Mouse (Mus musculus) liver, embryonic 14.5 days (tissue): ENCODE data around the gene Fam187a. TPM values are rescaled to one million over a fixed set of nuclear protein-coding genes. Genes with fewer than 3 reads are reported as not detected.

Source experiments
- ATAC-seq: fragments of 200-750 bp; cut with Nextera tagmentation; 2 replicates; pipeline ENCODE4 v1.8.0; 2017; ENCODE audit warnings: moderate number of reproducible peaks, mild to moderate bottlenecking, moderate library complexity; ENCODE audit not compliant: insufficient read depth
- DNase-seq, 3 experiments: peaks; one replicate each; pipeline ENCODE4 v3.0.0-alpha.2; 2012 to 2013; ENCODE audit warnings: low read depth in 3 of 3, low spot score in 3 of 3
- H3K27ac ChIP-seq: fragments of 300-500 bp; sonication (generic); 2 replicates; pipeline ENCODE4 v1.5.1; 2014; ENCODE audit warnings: moderate library complexity, mild to moderate bottlenecking, control low read depth, inconsistent platforms
- H3K27me3 ChIP-seq: fragments of 300-500 bp; sonication (generic); 2 replicates; pipeline ENCODE4 v1.6.1; 2014; ENCODE audit warnings: mild to moderate bottlenecking, low read length, moderate library complexity; ENCODE audit not compliant: control insufficient read depth, insufficient read depth
- H3K36me3 ChIP-seq: fragments of 300-500 bp; sonication (generic); replicated peaks from 2 replicates; pipeline ENCODE4 v1.6.1; 2014; ENCODE audit warnings: low read depth; ENCODE audit not compliant: control insufficient read depth, insufficient read depth
- H3K4me1 ChIP-seq, 2 experiments: fragments of 200-500 bp in 1 of 2; fragments of 300-500 bp in 1 of 2; sonication (generic) in 1 of 2; replicated peaks; 2 replicates each; pipeline ENCODE4 v1.6.1; 2012 to 2014; ENCODE audit warnings: antibody characterized with exemption in 1 of 2, inconsistent platforms in 1 of 2, low read length in 1 of 2; ENCODE audit not compliant: control insufficient read depth in 2 of 2, insufficient read depth in 2 of 2
- H3K4me2 ChIP-seq: fragments of 300-500 bp; sonication (generic); 2 replicates; pipeline ENCODE4 v1.6.1; 2014; ENCODE audit warnings: low read depth, mild to moderate bottlenecking, control low read depth, moderate library complexity
- H3K4me3 ChIP-seq, 2 experiments: fragments of 200-500 bp in 1 of 2; fragments of 300-500 bp in 1 of 2; sonication (generic) in 1 of 2; 2 replicates each; pipeline ENCODE4 v1.5.1; 2012 to 2014; ENCODE audit warnings: low read depth in 2 of 2, low read length in 2 of 2, mild to moderate bottlenecking in 2 of 2, control low read depth in 1 of 2, inconsistent platforms in 1 of 2, moderate library complexity in 1 of 2; ENCODE audit not compliant: insufficient read depth in 1 of 2
- H3K9ac ChIP-seq: fragments of 300-500 bp; sonication (generic); replicated peaks from 2 replicates; pipeline ENCODE4 v1.6.1; 2014; ENCODE audit warnings: mild to moderate bottlenecking, control low read depth, moderate library complexity
- H3K9me3 ChIP-seq: fragments of 300-500 bp; sonication (generic); 2 replicates; pipeline ENCODE4 v1.6.1; 2016; ENCODE audit warnings: low read length, mixed read lengths; ENCODE audit not compliant: control insufficient read depth
- CTCF ChIP-seq: IDR thresholded peaks from 2 replicates; pipeline ENCODE4 v1.5.1; 2016; ENCODE audit warnings: antibody characterized with exemption, low read depth, control low read depth
- EP300 ChIP-seq: IDR thresholded peaks from 2 replicates; pipeline ENCODE4 v1.6.1; 2016; ENCODE audit warnings: antibody characterized with exemption, low read depth
- whole genome bisulfite sequencing: fragments of 180-500 bp; shearing (Covaris S2); extraction: QIAGEN DNeasy Blood & Tissue Kit; methylation state at CpG from one replicate; pipeline ENCODE4 v1.1.7; 2014; ENCODE audit not compliant: insufficient replicate concordance; 5-methylcytosine and 5-hydroxymethylcytosine counted together
- polyA plus RNA-seq, 2 experiments: library from polyadenylated mRNA; depleted of rRNA in 1 of 2; stranded (reverse) in 1 of 2; unstranded in 1 of 2; fragments of >200 nt; fragmentation: Nextera tagmentation in 1 of 2; extraction: Ambion mirVana in 1 of 2; gene quantifications; 2 replicates each; pipeline versions ENCODE4 v1.2.1 to v1.2.3; 2012 to 2014

Fam187a gene
- polyA plus RNA-seq, 2 experiments: 0.06 TPM; not detected in 1

DNA sequence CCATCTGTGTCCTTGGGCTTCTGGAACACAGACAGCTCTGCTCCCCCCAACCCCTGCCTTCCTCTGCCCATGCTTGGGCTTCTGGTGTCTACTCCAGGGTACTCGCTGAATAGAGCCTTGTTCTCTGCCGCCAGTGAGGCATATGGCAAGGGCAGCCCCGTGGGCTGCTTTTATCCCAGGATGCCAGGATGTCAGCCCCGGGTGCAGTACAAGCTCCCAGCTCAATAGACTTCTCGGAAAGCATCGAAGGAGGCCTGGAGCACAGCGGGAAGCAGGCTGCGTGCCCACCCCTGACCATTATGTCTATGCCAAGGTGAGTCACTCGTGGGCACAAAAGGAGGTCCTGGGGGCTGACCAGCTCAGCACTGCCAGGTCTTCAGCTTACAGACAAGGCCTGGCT lies 13.4 kb downstream of the Fam187a start:
- no peak overlapping the region for H3K4me2 ChIP-seq
- H3K36me3 ChIP-seq: no peaks in the 10 kb centered on the region
- no peak overlapping the region for H3K4me3 ChIP-seq
- no peak overlapping the region for H3K9ac ChIP-seq
- ATAC-seq: no peak
- no peaks in the 10 kb centered on the region for H3K9me3 ChIP-seq
- TF ChIP-seq EP300 (no peak), CTCF (no peak)
- no peak overlapping the region for H3K27ac ChIP-seq
- peaks cover 21 to 29% of the 10 kb centered on the region in 2 experiments for H3K4me1 ChIP-seq
- no peak for DNase-seq
- 75% methylated on average over 9 of the region's 9 CpGs for WGBS
- no peaks in the 10 kb centered on the region; the same call in 1 of the 2 replicates for H3K27me3 ChIP-seq

DNA sequence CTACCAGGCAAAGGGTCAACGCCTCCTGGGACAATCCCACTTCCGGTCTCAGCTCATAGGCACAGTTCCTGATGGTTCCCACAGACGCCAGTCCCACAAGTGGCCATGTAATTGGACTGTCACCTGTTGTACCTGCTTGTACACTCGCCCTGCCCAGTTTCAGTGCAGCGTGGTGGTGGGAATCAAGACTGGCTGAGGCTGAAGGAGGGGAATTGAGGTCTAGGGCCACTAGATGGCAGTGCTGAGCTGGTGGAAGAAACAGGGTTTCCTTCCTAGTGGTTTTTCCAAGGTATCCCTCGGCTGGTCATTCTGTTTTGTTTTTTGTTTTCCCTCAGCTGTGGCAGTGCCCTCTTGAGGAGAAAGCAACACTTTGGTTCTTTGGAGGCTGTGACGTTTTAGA lies 15.8 kb downstream of the Fam187a start, which contains the start of gene Gfap:
Gene Gfap, minus strand, starts transcription at position 150 of the 400 bp plus-strand sequence.
- no peak within 1 kb of the TSS for H3K27ac ChIP-seq
- WGBS: 7% methylated on average over 7 of the region's 7 CpGs
- peak; percentile 98 for TF ChIP-seq CTCF
- no peak for TF ChIP-seq EP300

DNA sequence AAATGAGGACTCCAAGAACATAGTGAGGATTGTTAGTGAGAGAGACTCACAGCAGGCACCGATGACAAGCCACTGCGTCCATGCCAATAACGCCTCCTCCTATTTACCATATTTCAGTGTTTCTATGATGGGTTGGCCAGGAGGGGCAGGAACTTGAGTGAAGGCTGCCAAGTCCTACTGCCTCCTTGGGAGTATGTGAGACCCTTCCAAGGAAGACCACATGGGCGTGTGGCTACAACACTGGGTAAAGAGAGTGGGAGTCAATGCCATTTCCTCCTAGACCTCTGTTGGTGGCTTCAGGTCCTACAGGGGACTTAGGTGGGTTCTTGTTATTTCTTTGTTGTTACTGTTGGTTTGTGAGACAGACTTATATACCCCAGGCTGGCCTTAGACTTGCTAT lies 16.2 kb downstream of the Fam187a start:
- ATAC-seq: no peak
- Histone ChIP-seq H3K9ac (no peak overlapping the region), H3K4me3 (no peak overlapping the region), H3K9me3 (no peaks in the 10 kb centered on the region), H3K27ac (no peak overlapping the region), H3K4me2 (no peak overlapping the region), H3K27me3 (no peaks in the 10 kb centered on the region), H3K36me3 (peaks cover 16% of the 10 kb centered on the region), H3K4me1 (peaks cover 2 to 7% of the 10 kb centered on the region in 2 experiments)
- TF ChIP-seq CTCF (no peak), EP300 (no peak)
- WGBS: 52% methylated on average over 4 of the region's 4 CpGs
- DNase-seq: no peak

More for the DNA sequence above, 15.8 kb downstream of the Fam187a start, which contains the start of gene Gfap:
- H3K4me3 ChIP-seq: no peak within 1 kb of the TSS
- H3K27me3 ChIP-seq: no peaks in the 10 kb centered on the region
- peaks cover 5 to 11% of the 10 kb centered on the region in 2 experiments for H3K4me1 ChIP-seq
- no peak within 1 kb of the TSS for H3K9ac ChIP-seq
- H3K4me2 ChIP-seq: no peak within 1 kb of the TSS
- peaks cover 11% of the 10 kb centered on the region for H3K36me3 ChIP-seq
- ATAC-seq (no peak), DNase-seq (peak; percentile 45 to 63 (median 49))
- H3K9me3 ChIP-seq: no peaks in the 10 kb centered on the region

DNA sequence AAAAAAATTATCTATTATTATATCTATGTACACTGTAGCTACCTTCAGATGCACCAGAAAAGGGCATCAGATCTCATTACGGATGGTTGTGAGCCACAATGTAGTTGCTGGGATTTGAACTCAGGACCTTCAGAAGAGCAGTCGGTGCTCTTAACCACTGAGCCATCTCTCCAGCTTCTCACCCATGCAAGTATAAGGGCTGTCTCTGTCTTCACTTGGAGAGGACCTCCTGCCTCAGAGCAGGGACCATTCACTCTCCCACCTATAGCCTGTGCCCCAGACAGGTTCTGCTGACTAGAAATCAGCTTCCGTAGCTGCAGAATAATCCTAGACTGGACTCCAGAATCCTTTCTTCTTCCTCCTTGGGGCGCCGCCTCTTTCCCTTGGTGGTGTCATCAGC lies 17.1 kb downstream of the Fam187a start:
- Histone ChIP-seq H3K36me3 (peaks cover 25% of the 10 kb centered on the region), H3K4me3 (no peak overlapping the region), H3K9me3 (no peaks in the 10 kb centered on the region), H3K9ac (no peak overlapping the region), H3K4me1 (peaks cover 0 to 2% of the 10 kb centered on the region in 2 experiments; a peak in 2 of 4 replicates), H3K27me3 (no peaks in the 10 kb centered on the region), H3K27ac (no peak overlapping the region), H3K4me2 (no peak overlapping the region)
- DNase-seq (no peak), ATAC-seq (no peak)
- 74% methylated on average over 5 of the region's 5 CpGs for WGBS
- TF ChIP-seq EP300 (no peak), CTCF (no peak)

DNA sequence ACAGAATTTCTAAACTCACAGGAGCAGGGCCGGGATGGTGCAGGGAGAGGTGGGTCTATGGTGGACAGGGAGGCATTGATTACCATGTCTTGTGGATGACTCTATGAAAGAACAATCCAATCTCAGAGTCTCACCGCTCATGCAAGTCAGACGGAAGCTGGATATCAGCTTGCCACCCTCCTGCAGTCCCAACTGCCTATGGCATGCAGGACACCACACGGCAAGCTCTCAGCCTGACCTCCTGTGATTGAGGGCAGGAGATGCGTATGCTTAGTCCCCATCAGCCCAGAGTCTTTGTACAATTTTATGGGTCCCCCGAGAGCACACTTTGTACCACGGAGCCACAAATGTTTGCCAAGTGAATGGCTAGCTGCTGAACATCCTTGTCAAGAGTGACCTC lies 18.7 kb downstream of the Fam187a start:
- H3K9me3 ChIP-seq: no peaks in the 10 kb centered on the region
- H3K27me3 ChIP-seq: no peaks in the 10 kb centered on the region
- no peak overlapping the region for H3K4me2 ChIP-seq
- peaks cover 40% of the 10 kb centered on the region for H3K36me3 ChIP-seq
- DNase-seq (no peak), ATAC-seq (no peak)
- no peak overlapping the region for H3K27ac ChIP-seq
- WGBS: 77% methylated on average over 7 of the region's 7 CpGs
- TF ChIP-seq CTCF (no peak), EP300 (no peak)
- peaks cover 0 to 2% of the 10 kb centered on the region in 2 experiments; a peak in 2 of 4 replicates for H3K4me1 ChIP-seq
- no peak overlapping the region for H3K9ac ChIP-seq
- no peak overlapping the region for H3K4me3 ChIP-seq
